8 mouse cellular contexts compared by ENCODE assay signal in genomic region chr9:9375304-9375904, GRCm38 (mm10).
A peak's percentile ranks its signal among the peaks of the same experiment; 100 is the strongest.
DNase-seq lines count a peak whose midpoint lies in the region; ATAC-seq lines count a peak whose summit lies in the region.

No protein-coding gene starts in this region.

- WGBS in liver, embryonic 11.5 days, result 26% methylated on average over 3 of the region's 3 CpGs

- DNase-seq in A20 (ENCODE audit: low read depth, low spot score) (peak; percentile 49), ZHBTc4 (ENCODE audit: low read depth, low spot score) (peak; percentile 79)
- DNase-seq in embryo, embryonic 11 days, result peak; percentile 85
- DNase-seq in kidney, postnatal 25 days, result peak; percentile 67 to 91
- no peak for DNase-seq in liver, embryonic 11.5 days (ENCODE audit: low spot score)
- peak; percentile 31 for DNase-seq in ovary, postnatal 10 days (ENCODE audit: low spot score)

- no peak overlapping the region for H3K4me3 ChIP-seq in liver, embryonic 11.5 days (ENCODE audit: low read depth, low read length)

- H3K4me2 ChIP-seq in liver, embryonic 11.5 days, result no peak overlapping the region

- H3K27ac ChIP-seq in liver, embryonic 11.5 days (ENCODE audit: low read depth, low read length), result no peak overlapping the region

- H3K27me3 ChIP-seq in liver, embryonic 11.5 days (replicated peaks; ENCODE audit: control insufficient read depth, insufficient read depth, low read length), result no peaks in the 10 kb centered on the region

- H3K9me3 ChIP-seq in liver, embryonic 11.5 days (ENCODE audit: control insufficient read depth, low read length), result no peaks in the 10 kb centered on the region

- H3K4me1 ChIP-seq in liver, embryonic 11.5 days (replicated peaks; ENCODE audit: control insufficient read depth, insufficient read depth, low read length), result no peaks in the 10 kb centered on the region

- ATAC-seq in granulocyte monocyte progenitor cell, adult 5-6 weeks (replicated peaks; ENCODE audit: poor library complexity, severe bottlenecking), result peak; percentile 56
- peak; percentile 45; the same call in 1 of the 2 replicates for ATAC-seq in liver, embryonic 11.5 days (replicated peaks; ENCODE audit: low FRiP score)
- no peak for ATAC-seq in erythroblast, adult 5-6 weeks (replicated peaks; ENCODE audit: low FRiP score, poor library complexity, severe bottlenecking)

- no peaks in the 10 kb centered on the region for H3K36me3 ChIP-seq in liver, embryonic 11.5 days (ENCODE audit: control insufficient read depth, insufficient read depth, low read length)

- no peak overlapping the region for H3K9ac ChIP-seq in liver, embryonic 11.5 days (ENCODE audit: low read depth, low read length)
